Mouse (Mus musculus) frontal cortex, postnatal 36 days (tissue): ENCODE measurements around the gene Plpp3.
A peak's percentile ranks its signal among the peaks of the same experiment; 100 is the strongest.

Source experiments
- DNase-seq, 2 experiments: peaks; one replicate each; pipeline ENCODE4 v3.0.0; 2022; ENCODE audit warnings: low spot score in 2 of 2

The Plpp3 gene

DNA sequence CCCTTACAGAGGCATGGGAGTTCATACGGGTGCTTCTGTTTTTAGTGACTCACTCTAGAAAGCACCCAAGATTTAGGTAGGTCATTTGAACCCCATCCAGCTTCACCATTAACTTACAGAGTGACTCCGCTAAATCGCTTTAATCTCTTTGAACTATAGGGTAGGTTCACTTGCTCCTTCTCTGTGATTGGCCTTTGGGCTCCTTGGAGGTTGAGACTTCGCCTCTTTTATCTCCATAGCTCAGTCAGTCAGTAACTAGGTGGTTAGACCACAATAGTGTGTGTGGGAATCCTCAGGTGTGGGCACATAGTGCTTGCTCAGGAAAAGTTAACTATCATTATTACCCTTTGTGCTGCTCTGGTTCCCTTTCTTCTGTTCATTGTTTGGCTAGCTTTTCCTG is 33.7 kb downstream of the Plpp3 start:
- DNase-seq = no peak

DNA sequence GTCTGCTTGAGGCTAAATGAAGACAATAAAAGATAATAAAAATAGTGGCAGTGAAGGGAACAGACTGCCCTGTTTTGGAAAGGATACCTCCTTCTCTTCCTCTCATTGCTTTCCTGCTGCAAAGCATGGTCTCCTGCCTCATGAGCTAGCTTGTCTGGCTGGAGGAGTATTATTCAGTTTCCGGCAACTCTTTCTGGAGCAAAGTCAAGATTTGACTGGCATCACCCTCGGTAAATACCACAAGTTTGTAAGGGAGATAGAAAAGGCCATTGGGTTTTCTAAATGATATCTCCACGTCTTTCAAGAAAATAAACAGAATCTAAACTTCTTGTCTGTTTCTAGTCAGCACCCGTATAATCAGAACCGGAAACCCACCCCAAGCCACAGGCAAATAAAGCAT is 34.4 kb downstream of the Plpp3 start:
- DNase-seq = no peak

- no peak for DNase-seq
These were observed 35.5 kb downstream of the Plpp3 start for GRCm38 (mm10) chr4:105192665-105193064.

DNA sequence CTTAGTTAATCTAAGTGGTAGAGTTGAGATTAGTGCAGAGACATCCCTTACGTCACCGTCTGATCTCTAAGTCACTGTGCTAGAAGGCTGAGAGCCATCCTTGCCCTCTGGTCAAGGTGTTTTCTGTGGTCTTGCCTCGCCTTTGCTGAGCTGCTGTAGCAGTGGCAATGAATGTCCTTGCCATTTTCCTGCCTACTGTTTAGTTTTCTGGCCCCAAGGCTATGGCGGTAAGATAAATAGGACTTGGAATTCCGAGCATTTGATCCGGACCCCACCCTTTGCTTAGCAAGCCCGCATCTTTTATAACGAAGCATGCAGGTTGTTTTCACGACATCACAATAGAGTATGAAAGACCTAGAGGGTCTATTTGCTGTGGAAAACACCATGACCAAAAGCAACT is 38.1 kb downstream of the Plpp3 start:
- no peak for DNase-seq

GRCm38 (mm10) chr4:105196099-105196498 is 39.0 kb downstream of the Plpp3 start:
- no peak for DNase-seq

DNA sequence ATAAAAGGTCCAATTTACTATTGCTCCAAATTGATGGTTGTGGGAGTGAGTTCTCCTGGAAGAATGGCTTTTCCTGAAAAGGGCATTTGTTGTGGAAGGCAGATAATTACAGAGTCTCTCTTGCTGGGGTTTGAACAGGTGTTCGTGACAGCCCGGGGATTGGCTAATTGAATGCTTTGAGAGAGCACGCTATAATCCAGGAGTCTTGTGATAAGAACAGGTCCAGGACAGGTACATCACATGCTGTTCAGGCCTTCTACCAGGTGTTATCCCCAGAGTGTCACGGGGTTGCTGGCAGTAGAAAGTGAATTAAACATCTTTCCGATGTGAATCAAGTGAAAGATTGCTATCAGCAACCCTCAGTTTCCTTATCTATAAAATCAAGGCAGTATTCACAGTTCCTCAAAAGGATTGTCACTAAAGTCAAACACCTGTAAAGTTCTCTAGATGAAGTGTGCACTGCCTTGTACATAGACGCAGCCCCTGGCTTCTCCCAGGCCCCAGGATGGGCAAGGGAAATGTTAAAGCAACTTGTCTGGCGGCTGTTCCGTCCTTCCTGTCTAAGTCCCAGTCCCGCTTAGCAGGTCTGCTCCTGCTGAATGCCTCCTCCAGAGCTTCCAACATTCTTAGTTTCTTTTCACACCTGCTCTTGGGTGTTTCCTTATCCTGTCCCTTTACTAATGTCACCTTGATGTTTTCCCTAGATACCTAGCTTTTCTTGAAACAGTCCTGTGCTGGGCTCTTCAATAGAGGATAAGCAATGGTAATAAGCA is 40.0 kb downstream of the Plpp3 start:
- no peak for DNase-seq

- DNase-seq = no peak
These were observed 41.5 kb downstream of the Plpp3 start for GRCm38 (mm10) chr4:105198696-105199095.

GRCm38 (mm10) chr4:105199345-105199744 is 42.2 kb downstream of the Plpp3 start:
- no peak for DNase-seq

DNA sequence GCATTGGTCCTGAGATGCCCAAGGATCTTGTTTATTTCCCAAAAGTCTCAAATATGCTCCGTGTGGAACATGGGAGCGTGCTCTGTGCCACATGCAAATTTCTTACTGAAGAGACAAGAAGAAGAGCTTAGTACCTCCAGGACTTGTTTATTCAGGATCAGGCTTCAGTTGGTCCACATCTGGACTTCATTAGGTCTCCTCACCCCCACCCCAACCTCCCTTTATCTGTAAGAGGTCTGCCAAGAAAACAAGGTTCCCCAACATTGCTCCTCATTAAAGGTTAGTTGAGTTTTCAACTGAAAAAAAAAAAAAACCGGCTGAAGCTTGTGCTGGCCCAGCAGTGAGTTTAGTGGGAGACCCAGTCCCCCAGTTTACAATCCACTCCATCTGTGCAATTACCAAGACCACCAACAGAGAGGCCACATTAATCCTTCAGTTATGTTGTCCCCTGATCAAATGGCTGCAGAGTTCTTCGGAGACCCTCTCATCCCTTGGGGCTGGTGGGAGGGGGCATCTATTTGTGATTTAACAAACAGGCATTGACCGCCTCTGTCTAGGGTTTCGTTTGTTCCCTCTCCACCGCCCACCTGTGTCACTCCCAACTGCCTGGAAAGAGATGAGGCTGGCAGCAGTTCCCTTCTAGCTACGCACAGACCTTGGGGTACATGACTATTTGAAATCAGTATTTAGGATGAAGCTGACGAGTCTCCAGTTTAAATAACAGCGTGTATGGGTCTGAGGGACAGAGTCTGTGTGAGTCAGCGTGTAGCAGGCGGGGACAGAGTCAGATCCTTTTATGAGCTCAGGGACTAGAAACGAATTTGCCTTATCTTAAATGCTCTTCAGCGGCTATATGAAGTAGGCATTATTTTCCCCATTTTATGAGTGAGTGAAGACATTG is 43.7 kb downstream of the Plpp3 start:
- no peak for DNase-seq

- DNase-seq = no peak
These were observed 45.3 kb downstream of the Plpp3 start for GRCm38 (mm10) chr4:105202439-105202838.

DNA sequence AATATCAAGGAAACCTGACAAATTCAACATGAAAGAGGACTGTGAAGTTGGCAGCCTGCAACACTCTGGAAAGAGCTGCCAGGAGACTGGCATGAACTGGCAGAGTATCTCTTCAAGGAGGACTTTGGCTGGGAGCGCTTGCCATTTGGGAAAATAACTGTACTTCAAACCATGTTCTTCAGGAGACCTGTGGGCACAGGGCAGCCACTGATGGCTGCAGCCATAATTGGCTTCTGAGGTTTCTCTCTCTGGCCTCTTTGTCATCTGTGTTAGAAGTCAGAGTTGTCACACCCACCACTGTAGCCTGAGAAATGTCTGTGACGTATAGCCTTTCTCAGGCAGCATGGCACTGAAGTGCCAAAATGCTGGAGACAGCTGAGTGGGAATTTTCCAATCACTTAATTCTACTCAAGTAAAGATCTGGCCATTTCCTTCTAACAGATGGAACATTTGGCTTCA is 46.2 kb downstream of the Plpp3 start:
- DNase-seq = peak; percentile 17 to 39

DNA sequence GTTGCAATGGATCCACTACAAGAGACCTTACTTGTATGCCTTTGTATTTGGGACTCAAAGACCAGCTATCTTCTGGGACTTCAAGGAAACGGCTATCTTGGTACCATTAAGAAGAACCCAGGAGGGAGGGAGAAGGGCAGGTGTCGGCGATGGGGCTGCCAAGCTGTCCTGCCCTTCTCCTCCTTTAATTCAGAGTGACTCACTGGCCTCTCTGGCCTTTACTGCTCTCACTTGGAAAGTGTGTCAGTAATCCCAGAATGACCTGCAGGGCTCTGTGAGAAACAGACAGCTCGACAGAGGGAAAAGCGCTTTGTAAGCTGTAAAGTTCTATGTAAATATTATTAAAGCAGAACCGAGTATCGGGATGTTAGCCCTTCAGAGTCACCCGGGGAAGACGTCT is 46.9 kb downstream of the Plpp3 start:
- DNase-seq = no peak

DNA sequence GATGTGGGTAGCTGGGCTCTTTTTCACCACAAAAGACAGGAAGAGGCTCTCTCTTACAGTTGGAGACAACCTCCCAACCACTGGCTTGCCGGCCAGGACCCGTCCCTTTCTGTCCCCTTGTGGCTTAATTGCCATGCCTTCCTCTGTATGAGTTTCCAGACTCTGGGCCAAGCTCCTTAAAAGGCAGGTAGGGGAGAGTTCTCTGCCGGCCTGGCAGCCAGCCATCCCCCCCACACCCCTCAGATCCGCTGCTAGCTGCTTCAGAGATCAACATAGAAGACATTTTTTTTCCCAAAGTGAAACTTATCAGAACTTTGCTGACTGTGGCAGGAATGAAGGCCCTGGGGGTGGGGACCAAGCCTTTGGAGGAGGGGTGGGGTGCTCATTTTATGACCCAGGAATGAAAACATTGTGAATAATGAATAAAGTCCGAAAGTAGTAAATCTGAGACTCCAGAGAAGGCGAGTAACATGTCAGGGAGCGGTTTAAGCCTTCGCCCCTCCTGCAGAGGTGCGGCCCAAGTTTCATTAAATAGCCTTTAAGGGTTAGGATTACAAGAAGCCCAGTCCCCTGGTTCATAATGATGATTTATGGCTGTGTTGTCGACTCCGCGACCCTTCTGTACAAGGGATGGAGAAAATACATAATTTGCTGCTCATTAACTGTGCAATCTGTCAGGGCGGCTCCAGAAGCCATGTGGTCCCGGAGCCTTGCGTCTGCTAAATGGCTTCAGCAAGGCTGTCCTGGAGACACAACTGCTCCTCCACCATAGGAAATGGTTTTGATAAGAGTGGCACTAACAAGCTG is 48.1 kb downstream of the Plpp3 start:
- DNase-seq = no peak

- no peak for DNase-seq
These were observed 49.0 kb downstream of the Plpp3 start for GRCm38 (mm10) chr4:105206102-105206501.

- no peak for DNase-seq
These were observed 49.8 kb downstream of the Plpp3 start for GRCm38 (mm10) chr4:105206995-105207394.

- DNase-seq = no peak
These were observed 50.5 kb downstream of the Plpp3 start for GRCm38 (mm10) chr4:105207641-105208040.

- DNase-seq = no peak
These were observed 51.8 kb downstream of the Plpp3 start for GRCm38 (mm10) chr4:105208977-105209376.

- DNase-seq = no peak
These were observed 56.2 kb downstream of the Plpp3 start for GRCm38 (mm10) chr4:105213314-105213713.

DNA sequence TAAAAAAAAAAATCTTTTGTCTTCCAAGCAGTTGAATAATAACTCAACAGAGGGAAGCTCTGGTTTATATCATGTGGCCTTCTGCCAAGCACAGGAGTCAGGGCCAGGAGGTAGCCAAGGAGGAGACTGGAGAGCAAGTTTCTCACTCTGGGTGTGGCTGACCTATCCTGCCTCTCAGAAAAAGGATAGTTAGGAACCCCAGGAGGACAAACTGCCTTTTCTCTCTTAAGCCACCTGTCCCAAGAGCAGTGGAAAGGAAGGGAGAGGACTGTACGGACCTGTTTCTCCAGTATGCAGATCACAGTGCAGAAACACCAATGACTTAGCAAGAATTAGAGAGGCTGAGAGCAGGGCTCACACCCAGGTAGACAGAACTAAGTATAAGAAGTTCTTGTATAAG is 57.3 kb downstream of the Plpp3 start:
- DNase-seq = no peak

GRCm38 (mm10) chr4:105215726-105216410 is 58.7 kb downstream of the Plpp3 start:
- DNase-seq = no peak

DNA sequence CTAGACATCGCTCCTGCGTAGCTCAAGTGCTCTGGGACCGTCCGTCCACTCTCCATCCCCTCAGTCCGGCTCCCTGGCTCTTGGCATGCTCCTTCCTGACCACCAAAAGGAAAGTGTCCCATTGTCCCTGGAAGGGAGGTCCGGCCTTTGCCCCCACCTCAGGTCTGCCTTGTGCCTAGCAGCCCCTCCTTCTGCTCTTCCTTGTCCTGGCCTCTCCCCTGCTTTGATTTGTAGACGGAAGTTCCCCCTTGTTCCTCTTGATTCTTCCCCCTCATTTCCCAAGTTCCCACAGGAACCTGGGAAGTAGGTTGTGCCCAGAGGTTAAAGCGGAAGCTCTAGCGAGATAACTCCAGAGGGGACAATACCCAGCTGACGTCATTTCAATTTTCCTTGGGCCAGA is 61.1 kb downstream of the Plpp3 start:
- no peak for DNase-seq
